Mouse (Mus musculus): ENCODE measurements around the gene Tmem216. TPM values are rescaled to one million over a fixed set of nuclear protein-coding genes. Genes with fewer than 3 reads are reported as not detected.

The Tmem216 gene
- polyA plus RNA-seq, 1 experiment from 2014 or later, result 22.9 TPM

- Histone ChIP-seq H3K4me1 (ENCODE audit: control insufficient read depth, insufficient read depth, low read length) (peaks cover 18% of the 10 kb centered on the region), H3K9ac (ENCODE audit: low read depth, low read length) (0 out of 2 replicates have a peak overlapping the region, but pooled peaks have one; percentile 22), H3K4me2 (peak overlapping the region; percentile 78), H3K27ac (ENCODE audit: low read depth, low read length) (no peak overlapping the region), H3K36me3 (ENCODE audit: control insufficient read depth, insufficient read depth, low read length) (no peaks in the 10 kb centered on the region), H3K4me3 (ENCODE audit: low read depth, low read length) (peak overlapping the region; percentile 87; the same call in 1 of the 2 replicates), H3K9me3 (replicated peaks; ENCODE audit: control insufficient read depth, low read length) (no peaks in the 10 kb centered on the region), H3K27me3 (ENCODE audit: control insufficient read depth, insufficient read depth, low read length) (no peaks in the 10 kb centered on the region)
- WGBS (ENCODE audit: insufficient replicate concordance), result 70% methylated on average over 5 of the region's 5 CpGs
- ATAC-seq (replicated peaks; ENCODE audit: insufficient number of reproducible peaks, low FRiP score, low TSS enrichment), result no peak
These were observed 32.5 kb downstream of the Tmem216 start for GRCm38 (mm10) chr19:10523483-10524080.

GRCm38 (mm10) chr19:10521926-10522325 is 34.1 kb downstream of the Tmem216 start:
- Histone ChIP-seq H3K4me3 (ENCODE audit: low read depth, low read length) (no peak overlapping the region), H3K4me2 (no peak overlapping the region), H3K4me1 (ENCODE audit: control insufficient read depth, insufficient read depth, low read length) (peaks cover 15% of the 10 kb centered on the region), H3K9ac (ENCODE audit: low read depth, low read length) (no peak overlapping the region), H3K9me3 (replicated peaks; ENCODE audit: control insufficient read depth, low read length) (no peaks in the 10 kb centered on the region), H3K27ac (ENCODE audit: low read depth, low read length) (no peak overlapping the region), H3K27me3 (ENCODE audit: control insufficient read depth, insufficient read depth, low read length) (no peaks in the 10 kb centered on the region), H3K36me3 (ENCODE audit: control insufficient read depth, insufficient read depth, low read length) (peaks cover under 1% of the 10 kb centered on the region; the same call in 1 of the 2 replicates)
- 72% methylated on average over 1 of the region's 1 CpGs for WGBS (ENCODE audit: insufficient replicate concordance)
- ATAC-seq (replicated peaks; ENCODE audit: insufficient number of reproducible peaks, low FRiP score, low TSS enrichment), result no peak

GRCm38 (mm10) chr19:10520355-10520754 is 35.7 kb downstream of the Tmem216 start:
- Histone ChIP-seq H3K4me1 (ENCODE audit: control insufficient read depth, insufficient read depth, low read length) (peaks cover 8% of the 10 kb centered on the region; the same call in 1 of the 2 replicates), H3K4me2 (no peak overlapping the region), H3K9ac (ENCODE audit: low read depth, low read length) (no peak overlapping the region), H3K9me3 (replicated peaks; ENCODE audit: control insufficient read depth, low read length) (no peaks in the 10 kb centered on the region), H3K4me3 (ENCODE audit: low read depth, low read length) (no peak overlapping the region), H3K27ac (ENCODE audit: low read depth, low read length) (no peak overlapping the region), H3K27me3 (ENCODE audit: control insufficient read depth, insufficient read depth, low read length) (no peaks in the 10 kb centered on the region), H3K36me3 (ENCODE audit: control insufficient read depth, insufficient read depth, low read length) (peaks cover 14% of the 10 kb centered on the region)
- ATAC-seq (replicated peaks; ENCODE audit: insufficient number of reproducible peaks, low FRiP score, low TSS enrichment), result no peak
- WGBS (ENCODE audit: insufficient replicate concordance), result 48% methylated on average over 1 of the region's 1 CpGs

- Histone ChIP-seq H3K4me1 (ENCODE audit: control insufficient read depth, insufficient read depth, low read length) (no peaks in the 10 kb centered on the region), H3K36me3 (ENCODE audit: control insufficient read depth, insufficient read depth, low read length) (peaks cover 3% of the 10 kb centered on the region), H3K9me3 (replicated peaks; ENCODE audit: control insufficient read depth, low read length) (no peaks in the 10 kb centered on the region), H3K27me3 (ENCODE audit: control insufficient read depth, insufficient read depth, low read length) (no peaks in the 10 kb centered on the region), H3K27ac (ENCODE audit: low read depth, low read length) (no peak overlapping the region), H3K4me2 (no peak overlapping the region), H3K9ac (ENCODE audit: low read depth, low read length) (no peak overlapping the region), H3K4me3 (ENCODE audit: low read depth, low read length) (no peak overlapping the region)
- WGBS (ENCODE audit: insufficient replicate concordance), result 80% methylated on average over 6 of the region's 6 CpGs
- ATAC-seq (replicated peaks; ENCODE audit: insufficient number of reproducible peaks, low FRiP score, low TSS enrichment), result no peak
These were observed 45.2 kb downstream of the Tmem216 start for GRCm38 (mm10) chr19:10510759-10511330.

- no peak overlapping the region for H3K4me3 ChIP-seq (ENCODE audit: low read depth, low read length)
- no peaks in the 10 kb centered on the region for H3K4me1 ChIP-seq (ENCODE audit: control insufficient read depth, insufficient read depth, low read length)
- H3K9me3 ChIP-seq (replicated peaks; ENCODE audit: control insufficient read depth, low read length), result no peaks in the 10 kb centered on the region
- no peak overlapping the region for H3K9ac ChIP-seq (ENCODE audit: low read depth, low read length)
- H3K27me3 ChIP-seq (ENCODE audit: control insufficient read depth, insufficient read depth, low read length), result no peaks in the 10 kb centered on the region
- ATAC-seq (replicated peaks; ENCODE audit: insufficient number of reproducible peaks, low FRiP score, low TSS enrichment), result no peak
- H3K4me2 ChIP-seq, result no peak overlapping the region
- 11% methylated on average over 4 of the region's 4 CpGs for WGBS (ENCODE audit: insufficient replicate concordance)
- no peak overlapping the region for H3K27ac ChIP-seq (ENCODE audit: low read depth, low read length)
- peaks cover 15% of the 10 kb centered on the region for H3K36me3 ChIP-seq (ENCODE audit: control insufficient read depth, insufficient read depth, low read length)
These were observed 53.5 kb downstream of the Tmem216 start for GRCm38 (mm10) chr19:10502571-10502970.

GRCm38 (mm10) chr19:10500581-10500980 is 55.5 kb downstream of the Tmem216 start:
- Histone ChIP-seq H3K4me1 (ENCODE audit: control insufficient read depth, insufficient read depth, low read length) (no peaks in the 10 kb centered on the region), H3K4me3 (ENCODE audit: low read depth, low read length) (no peak overlapping the region), H3K27ac (ENCODE audit: low read depth, low read length) (no peak overlapping the region), H3K9ac (ENCODE audit: low read depth, low read length) (no peak overlapping the region), H3K9me3 (replicated peaks; ENCODE audit: control insufficient read depth, low read length) (no peaks in the 10 kb centered on the region), H3K36me3 (ENCODE audit: control insufficient read depth, insufficient read depth, low read length) (peaks cover 15% of the 10 kb centered on the region), H3K4me2 (no peak overlapping the region), H3K27me3 (ENCODE audit: control insufficient read depth, insufficient read depth, low read length) (no peaks in the 10 kb centered on the region)
- WGBS (ENCODE audit: insufficient replicate concordance), result 78% methylated on average over 8 of the region's 8 CpGs
- no peak for ATAC-seq (replicated peaks; ENCODE audit: insufficient number of reproducible peaks, low FRiP score, low TSS enrichment)

- H3K4me3 ChIP-seq (ENCODE audit: low read depth, low read length), result no peak overlapping the region
- H3K27me3 ChIP-seq (ENCODE audit: control insufficient read depth, insufficient read depth, low read length), result 0 out of 2 replicates have a peak, but pooled peaks cover 4% of the 10 kb centered on the region
- WGBS (ENCODE audit: insufficient replicate concordance), result 46% methylated on average over 8 of the region's 8 CpGs
- no peak overlapping the region for H3K4me2 ChIP-seq
- no peak overlapping the region for H3K27ac ChIP-seq (ENCODE audit: low read depth, low read length)
- peaks cover 10% of the 10 kb centered on the region for H3K36me3 ChIP-seq (ENCODE audit: control insufficient read depth, insufficient read depth, low read length)
- H3K9me3 ChIP-seq (replicated peaks; ENCODE audit: control insufficient read depth, low read length), result no peaks in the 10 kb centered on the region
- no peak for ATAC-seq (replicated peaks; ENCODE audit: insufficient number of reproducible peaks, low FRiP score, low TSS enrichment)
- peaks cover 1% of the 10 kb centered on the region; the same call in 1 of the 2 replicates for H3K4me1 ChIP-seq (ENCODE audit: control insufficient read depth, insufficient read depth, low read length)
- no peak overlapping the region for H3K9ac ChIP-seq (ENCODE audit: low read depth, low read length)
These were observed 58.4 kb downstream of the Tmem216 start for GRCm38 (mm10) chr19:10497512-10498160.

GRCm38 (mm10) chr19:10496976-10497375 is 59.1 kb downstream of the Tmem216 start:
- Histone ChIP-seq H3K36me3 (ENCODE audit: control insufficient read depth, insufficient read depth, low read length) (peaks cover 8% of the 10 kb centered on the region), H3K27me3 (ENCODE audit: control insufficient read depth, insufficient read depth, low read length) (0 out of 2 replicates have a peak, but pooled peaks cover 6% of the 10 kb centered on the region), H3K4me3 (ENCODE audit: low read depth, low read length) (no peak overlapping the region), H3K4me1 (ENCODE audit: control insufficient read depth, insufficient read depth, low read length) (peaks cover 5% of the 10 kb centered on the region; the same call in 1 of the 2 replicates), H3K9me3 (replicated peaks; ENCODE audit: control insufficient read depth, low read length) (no peaks in the 10 kb centered on the region), H3K27ac (ENCODE audit: low read depth, low read length) (no peak overlapping the region), H3K9ac (ENCODE audit: low read depth, low read length) (no peak overlapping the region), H3K4me2 (no peak overlapping the region)
- 59% methylated on average over 2 of the region's 2 CpGs for WGBS (ENCODE audit: insufficient replicate concordance)
- no peak for ATAC-seq (replicated peaks; ENCODE audit: insufficient number of reproducible peaks, low FRiP score, low TSS enrichment)
